Mouse (Mus musculus): ENCODE data around the gene Dcun1d4.

DNA sequence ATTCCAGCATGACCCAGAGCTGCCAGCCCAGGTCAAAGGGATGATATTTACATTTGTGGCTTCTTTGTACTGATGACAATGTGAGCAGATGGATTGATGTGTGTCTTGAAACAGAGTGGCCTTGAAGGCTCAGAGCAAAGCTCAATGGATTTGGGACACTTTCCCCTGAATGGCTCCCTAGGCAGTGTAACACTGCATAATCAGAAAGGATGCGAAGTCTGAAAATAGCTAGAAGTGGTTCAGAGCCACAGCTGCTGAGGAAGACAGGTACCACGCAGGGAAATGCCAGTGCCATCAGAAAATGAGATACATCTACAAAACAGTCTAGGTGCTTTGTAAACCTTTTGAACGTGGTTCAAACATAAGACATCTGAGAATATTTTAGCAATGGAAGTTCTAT lies 97.3 kb downstream of the Dcun1d4 start:
- TF ChIP-seq ZC3H11A (IDR thresholded peaks at IDR 0.05; ENCODE audit: borderline replicate concordance, low read depth, low read length) (no peak), MAFK (IDR thresholded peaks at IDR 0.05; ENCODE audit: insufficient read depth, low read depth, low read length) (no peak), ZNF384 (IDR thresholded peaks at IDR 0.05; ENCODE audit: low read depth, low read length) (no peak), CHD2 (IDR thresholded peaks at IDR 0.05; ENCODE audit: low read depth, low read length) (no peak)
